Mouse (Mus musculus): ENCODE data around the gene Ift122. TPM values are rescaled to one million over a fixed set of nuclear protein-coding genes. Genes with fewer than 3 reads are reported as not detected.

Gene Ift122
- polyA plus RNA-seq, 1 experiment from 2014 or later: 9.3 TPM

- 100% methylated on average over 1 of the region's 1 CpGs for WGBS (ENCODE audit: missing documents)
- Histone ChIP-seq H3K4me3 (ENCODE audit: inconsistent target) (no peak overlapping the region), H3K79me2 (ENCODE audit: inconsistent target) (no peaks in the 10 kb centered on the region)
These were observed 87.3 kb downstream of the Ift122 start for GRCm38 (mm10) chr6:115940603-115941002.

GRCm38 (mm10) chr6:115941128-115941527, 87.9 kb downstream of the Ift122 start:
- WGBS (ENCODE audit: missing documents): 40% methylated on average over 3 of the region's 12 CpGs
- Histone ChIP-seq H3K79me2 (ENCODE audit: inconsistent target) (no peaks in the 10 kb centered on the region), H3K4me3 (ENCODE audit: inconsistent target) (no peak overlapping the region), H3K27ac (no peak overlapping the region), H3K36me3 (ENCODE audit: inconsistent target) (no peaks in the 10 kb centered on the region)

More at GRCm38 (mm10) chr6:115940603-115941002, 87.3 kb downstream of the Ift122 start:
- no peaks in the 10 kb centered on the region for H3K36me3 ChIP-seq (ENCODE audit: inconsistent target)
- no peak overlapping the region for H3K27ac ChIP-seq

GRCm38 (mm10) chr6:115943498-115944427, 90.5 kb downstream of the Ift122 start:
- Histone ChIP-seq H3K79me2 (ENCODE audit: inconsistent target) (no peaks in the 10 kb centered on the region), H3K27ac (peak overlapping the region; percentile 21), H3K36me3 (ENCODE audit: inconsistent target) (no peaks in the 10 kb centered on the region), H3K4me3 (ENCODE audit: inconsistent target) (no peak overlapping the region)
- 74% methylated on average over 9 of the region's 9 CpGs for whole genome bisulfite sequencing (ENCODE audit: missing documents)

- Histone ChIP-seq H3K27ac (peak within 1 kb of the TSS; percentile 21), H3K36me3 (ENCODE audit: inconsistent target) (no peaks in the 10 kb centered on the region), H3K79me2 (ENCODE audit: inconsistent target) (no peaks in the 10 kb centered on the region), H3K4me3 (ENCODE audit: inconsistent target) (no peak within 1 kb of the TSS)
- 96% methylated on average over 5 of the region's 5 CpGs for WGBS (ENCODE audit: missing documents)
These were observed 91.4 kb downstream of the Ift122 start, which contains the start of gene H1foo for GRCm38 (mm10) chr6:115944638-115945037. Gene H1foo (plus strand): TSS chr6:115944938.

- Histone ChIP-seq H3K36me3 (ENCODE audit: inconsistent target) (no peaks in the 10 kb centered on the region), H3K4me3 (ENCODE audit: inconsistent target) (no peak overlapping the region), H3K27ac (0 out of 2 replicates have a peak overlapping the region, but pooled peaks have one; percentile 4), H3K79me2 (ENCODE audit: inconsistent target) (no peaks in the 10 kb centered on the region)
- 70% methylated on average over 6 of the region's 8 CpGs for WGBS (ENCODE audit: missing documents)
These were observed 92.4 kb downstream of the Ift122 start for GRCm38 (mm10) chr6:115945633-115946032.

- Histone ChIP-seq H3K27ac (0 out of 2 replicates have a peak overlapping the region, but pooled peaks have one; percentile 4), H3K79me2 (ENCODE audit: inconsistent target) (no peaks in the 10 kb centered on the region), H3K36me3 (ENCODE audit: inconsistent target) (no peaks in the 10 kb centered on the region), H3K4me3 (ENCODE audit: inconsistent target) (no peak overlapping the region)
- WGBS (ENCODE audit: missing documents): 18% methylated on average over 6 of the region's 6 CpGs
These were observed 93.1 kb downstream of the Ift122 start for GRCm38 (mm10) chr6:115946389-115946788.

GRCm38 (mm10) chr6:115954506-115955074, 101.3 kb downstream of the Ift122 start:
- Histone ChIP-seq H3K27ac (no peak overlapping the region), H3K36me3 (ENCODE audit: inconsistent target) (peaks cover 55% of the 10 kb centered on the region), H3K4me3 (ENCODE audit: inconsistent target) (no peak overlapping the region), H3K79me2 (ENCODE audit: inconsistent target) (no peaks in the 10 kb centered on the region)
- WGBS (ENCODE audit: missing documents): 95% methylated on average over 9 of the region's 9 CpGs

- H3K36me3 ChIP-seq (ENCODE audit: inconsistent target): peaks cover 61% of the 10 kb centered on the region
- no peak overlapping the region for H3K4me3 ChIP-seq (ENCODE audit: inconsistent target)
- no peaks in the 10 kb centered on the region for H3K79me2 ChIP-seq (ENCODE audit: inconsistent target)
- H3K27ac ChIP-seq: no peak overlapping the region
- 94% methylated on average over 4 of the region's 4 CpGs for WGBS (ENCODE audit: missing documents)
These were observed 101.9 kb downstream of the Ift122 start for GRCm38 (mm10) chr6:115955169-115955568.

- Histone ChIP-seq H3K36me3 (ENCODE audit: inconsistent target) (peaks cover 65% of the 10 kb centered on the region), H3K79me2 (ENCODE audit: inconsistent target) (no peaks in the 10 kb centered on the region), H3K27ac (no peak overlapping the region), H3K4me3 (ENCODE audit: inconsistent target) (no peak overlapping the region)
- 96% methylated on average over 10 of the region's 11 CpGs for whole genome bisulfite sequencing (ENCODE audit: missing documents)
These were observed 102.4 kb downstream of the Ift122 start for GRCm38 (mm10) chr6:115955664-115956063.

- WGBS (ENCODE audit: missing documents): 88% methylated on average over 13 of the region's 13 CpGs
- Histone ChIP-seq H3K27ac (no peak overlapping the region), H3K79me2 (ENCODE audit: inconsistent target) (no peaks in the 10 kb centered on the region), H3K4me3 (ENCODE audit: inconsistent target) (no peak overlapping the region), H3K36me3 (ENCODE audit: inconsistent target) (peaks cover 73% of the 10 kb centered on the region)
These were observed 103.2 kb downstream of the Ift122 start for GRCm38 (mm10) chr6:115956418-115956921.

GRCm38 (mm10) chr6:115956922-115957601, 103.8 kb downstream of the Ift122 start:
- Histone ChIP-seq H3K4me3 (ENCODE audit: inconsistent target) (no peak overlapping the region), H3K27ac (no peak overlapping the region), H3K36me3 (ENCODE audit: inconsistent target) (peaks cover 79% of the 10 kb centered on the region), H3K79me2 (ENCODE audit: inconsistent target) (no peaks in the 10 kb centered on the region)
- 74% methylated on average over 16 of the region's 16 CpGs for WGBS (ENCODE audit: missing documents)

GRCm38 (mm10) chr6:115957681-115958080, 104.4 kb downstream of the Ift122 start:
- Histone ChIP-seq H3K4me3 (ENCODE audit: inconsistent target) (no peak overlapping the region), H3K79me2 (ENCODE audit: inconsistent target) (no peaks in the 10 kb centered on the region), H3K36me3 (ENCODE audit: inconsistent target) (peaks cover 85% of the 10 kb centered on the region), H3K27ac (no peak overlapping the region)
- WGBS (ENCODE audit: missing documents): 98% methylated on average over 6 of the region's 6 CpGs

GRCm38 (mm10) chr6:115958445-115958844, 105.2 kb downstream of the Ift122 start:
- WGBS (ENCODE audit: missing documents): 97% methylated on average over 9 of the region's 9 CpGs
- H3K27ac ChIP-seq: no peak overlapping the region
- H3K36me3 ChIP-seq (ENCODE audit: inconsistent target): peaks cover 92% of the 10 kb centered on the region
- H3K79me2 ChIP-seq (ENCODE audit: inconsistent target): no peaks in the 10 kb centered on the region
- no peak overlapping the region for H3K4me3 ChIP-seq (ENCODE audit: inconsistent target)

- Histone ChIP-seq H3K27ac (no peak overlapping the region), H3K79me2 (ENCODE audit: inconsistent target) (no peaks in the 10 kb centered on the region), H3K36me3 (ENCODE audit: inconsistent target) (peaks cover 97% of the 10 kb centered on the region), H3K4me3 (ENCODE audit: inconsistent target) (no peak overlapping the region)
- WGBS (ENCODE audit: missing documents): 96% methylated on average over 7 of the region's 7 CpGs
These were observed 106.0 kb downstream of the Ift122 start for GRCm38 (mm10) chr6:115959151-115959691.
